8 mouse cellular contexts compared by ENCODE assay signal in the genomic region with DNA sequence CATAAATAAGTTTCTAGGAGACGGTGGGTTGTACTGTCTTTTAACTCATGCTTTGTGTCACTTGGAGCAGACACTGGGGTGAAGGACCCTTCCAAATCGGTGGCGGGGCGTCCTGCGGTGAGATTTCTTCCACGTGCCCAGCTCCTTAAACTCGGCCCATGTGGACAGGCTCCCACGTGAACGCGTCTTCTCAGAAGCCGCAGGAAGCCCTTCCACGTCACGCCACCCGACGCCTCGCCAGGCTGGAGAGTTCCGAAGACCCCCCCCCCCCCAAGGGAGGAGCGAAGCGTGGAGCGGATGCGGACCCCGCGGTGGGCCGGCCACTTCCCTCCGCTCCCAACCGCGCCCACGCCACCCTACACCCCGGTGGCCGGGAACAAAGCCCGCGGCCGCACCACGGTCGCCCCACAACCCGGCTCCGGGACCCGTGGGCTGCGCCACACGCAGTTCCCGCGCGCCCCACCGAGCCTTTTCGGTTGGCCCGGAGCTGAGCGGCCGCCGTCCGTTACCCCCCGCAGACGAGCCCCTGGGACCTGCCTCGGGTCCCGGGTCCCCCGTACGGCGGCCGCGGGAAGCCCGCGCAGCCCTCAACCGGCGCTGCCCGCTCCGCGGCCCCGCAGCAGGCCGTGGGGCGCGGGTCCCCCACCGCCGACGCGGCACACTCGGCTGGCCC. TPM values are rescaled to one million over a fixed set of nuclear protein-coding genes. Genes with fewer than 3 reads are reported as not detected.
DNase-seq lines count a peak whose midpoint lies in the region; ATAC-seq and TF ChIP-seq lines count a peak whose summit lies in the region.

No protein-coding gene starts in this region.

- no peak for TF ChIP-seq CTCF in ES-Bruce4 (IDR thresholded peaks at IDR 0.05; ENCODE audit: low read depth, low read length)
- no peak for TF ChIP-seq CTCF in lung, postnatal 0 days (IDR thresholded peaks at IDR 0.05)

- H3K9me3 ChIP-seq in ES-Bruce4 (replicated peaks; ENCODE audit: control insufficient read depth, insufficient read depth, low read length, poor library complexity, severe bottlenecking), result no peaks in the 10 kb centered on the region
- H3K9me3 ChIP-seq in hindbrain, embryonic 11.5 days (ENCODE audit: control insufficient read depth, low read length), result no peaks in the 10 kb centered on the region
- H3K9me3 ChIP-seq in lung, postnatal 0 days (ENCODE audit: low read length), result no peaks in the 10 kb centered on the region

- no peaks in the 10 kb centered on the region for H3K4me1 ChIP-seq in ES-Bruce4 (ENCODE audit: control insufficient read depth, insufficient read depth, low read length)
- H3K4me1 ChIP-seq in hindbrain, embryonic 11.5 days (replicated peaks; ENCODE audit: control insufficient read depth, insufficient read depth, low read length), result no peaks in the 10 kb centered on the region; the same call in 1 of the 2 replicates
- H3K4me1 ChIP-seq in lung, postnatal 0 days (ENCODE audit: insufficient read depth, low read depth, low read length), result peaks cover 9% of the 10 kb centered on the region; the same call in 1 of the 2 replicates

- peak overlapping the region; percentile 98 for H3K9ac ChIP-seq in ES-Bruce4 (ENCODE audit: low read depth, poor library complexity, severe bottlenecking)
- peak overlapping the region; percentile 99 for H3K9ac ChIP-seq in hindbrain, embryonic 11.5 days (ENCODE audit: low read depth, low read length)
- peak overlapping the region; percentile 100 for H3K9ac ChIP-seq in lung, postnatal 0 days (replicated peaks; ENCODE audit: low read depth)

- no peak for TF ChIP-seq POLR2A in ES-Bruce4 (IDR thresholded peaks at IDR 0.05; ENCODE audit: insufficient read depth, low read length)

- H3K4me2 ChIP-seq in hindbrain, embryonic 11.5 days (replicated peaks; ENCODE audit: low read depth, low read length), result peak overlapping the region; percentile 60
- H3K4me2 ChIP-seq in lung, postnatal 0 days (replicated peaks; ENCODE audit: low read depth, low read length), result peak overlapping the region; percentile 76

- no peaks in the 10 kb centered on the region; the same call in 1 of the 2 replicates for H3K36me3 ChIP-seq in ES-Bruce4 (ENCODE audit: control insufficient read depth, insufficient read depth, low read length, poor library complexity, severe bottlenecking)
- H3K36me3 ChIP-seq in hindbrain, embryonic 11.5 days (ENCODE audit: control insufficient read depth, insufficient read depth, low read length), result no peaks in the 10 kb centered on the region
- no peaks in the 10 kb centered on the region for H3K36me3 ChIP-seq in lung, postnatal 0 days (ENCODE audit: insufficient read depth, low read length)

- H3K27me3 ChIP-seq in ES-Bruce4 (ENCODE audit: control insufficient read depth, insufficient read depth, low read length, poor library complexity, severe bottlenecking), result no peaks in the 10 kb centered on the region
- H3K27me3 ChIP-seq in hindbrain, embryonic 11.5 days (ENCODE audit: control insufficient read depth, insufficient read depth, low read length), result no peaks in the 10 kb centered on the region
- H3K27me3 ChIP-seq in lung, postnatal 0 days (replicated peaks; ENCODE audit: insufficient read depth, low read length), result no peaks in the 10 kb centered on the region

- TF ChIP-seq EP300 in ES-Bruce4 (IDR thresholded peaks at IDR 0.05; ENCODE audit: insufficient read depth, low read depth, low read length), result no peak
- TF ChIP-seq EP300 in lung, postnatal 0 days (IDR thresholded peaks at IDR 0.05), result no peak

- H3K27ac ChIP-seq in ES-Bruce4 (ENCODE audit: insufficient read depth, low read length), result peak overlapping the region; percentile 37
- H3K27ac ChIP-seq in hindbrain, embryonic 11.5 days (ENCODE audit: low read depth, low read length), result peak overlapping the region; percentile 97
- peak overlapping the region; percentile 100 for H3K27ac ChIP-seq in lung, postnatal 0 days (ENCODE audit: low read length)

- peak; percentile 58 for DNase-seq in cerebellum, adult 11 months
- DNase-seq in frontal cortex, adult 2 months (ENCODE audit: extremely low spot score in 1 of 2, low spot score in 1 of 2), result peak; percentile 58 to 75
- DNase-seq in hindbrain, embryonic 11.5 days (ENCODE audit: low spot score), result peak; percentile 76
- DNase-seq in layer of hippocampus, postnatal 14 days (ENCODE audit: low spot score in 2 of 2), result peak; percentile 53 to 57
- peak; percentile 87 for DNase-seq in lung, postnatal 0 days (ENCODE audit: low spot score)
- DNase-seq in ovary, postnatal 10 days (ENCODE audit: low spot score), result peak; percentile 46
- peak; percentile 75 for DNase-seq in thymus, postnatal 0 days (ENCODE audit: low spot score)

- peak; percentile 55 for ATAC-seq in hindbrain, embryonic 11.5 days (ENCODE audit: low FRiP score)
- ATAC-seq in lung, postnatal 0 days, result peak; percentile 46

- WGBS in hindbrain, embryonic 11.5 days, result under 1% methylated on average over 43 of the region's 75 CpGs
- WGBS in lung, postnatal 0 days, result 4% methylated on average over 27 of the region's 75 CpGs

- H3K4me3 ChIP-seq in ES-Bruce4 (ENCODE audit: low read depth, low read length), result peak overlapping the region; percentile 78
- H3K4me3 ChIP-seq in hindbrain, embryonic 11.5 days (ENCODE audit: low read depth, low read length), result peak overlapping the region; percentile 98
- H3K4me3 ChIP-seq in lung, postnatal 0 days (ENCODE audit: low read depth, low read length), result peak overlapping the region; percentile 98

RNA-seq across cellular contexts. Expression of a gene that starts 39.9 kb away (rescaled TPM):
- 62.9 and 65.6 TPM in 2 replicates for polyA plus RNA-seq in ES-Bruce4 (2011; ENCODE audit: insufficient read depth, insufficient read length, low read depth, missing spikeins)
- polyA plus RNA-seq in frontal cortex, adult 2 months (2012; rRNA removed), result 68.3 and 82.6 TPM in 2 replicates
- 78.5 and 99.9 TPM in 2 replicates for polyA plus RNA-seq in hindbrain, embryonic 11.5 days (2014; fragmentation: Nextera tagmentation; extraction: Ambion mirVana)
- 100 to 1,000 TPM in 1 of 2 experiments, 10 to 100 TPM in 1; 91.8 to 102 TPM for total RNA-seq in layer of hippocampus, postnatal 14 days (2021)
- polyA plus RNA-seq in lung, postnatal 0 days (2015; fragmentation: Nextera tagmentation; extraction: Ambion mirVana), result 15.9 and 23.6 TPM in 2 replicates
- polyA plus RNA-seq in thymus, postnatal 0 days (2015; fragmentation: Nextera tagmentation; extraction: Ambion mirVana), result 16.1 and 16.9 TPM in 2 replicates

Comparison
In these comparisons a context has a peak if more than half of its experiments do, and no peak if none do; other contexts are left out.
1. Peak in every context shown above with its lines: DNase-seq, ATAC-seq, H3K4me3 ChIP-seq and H3K27ac ChIP-seq.
2. H3K27ac ChIP-seq: peak in every context shown above with its lines; median percentile 100 in lung, postnatal 0 days; 97 in hindbrain, embryonic 11.5 days; 37 in ES-Bruce4.